ENCODE assay signal across 9 mouse cellular contexts in genomic region chr2:158204114-158204513, GRCm38 (mm10). TPM values are rescaled to one million over a fixed set of nuclear protein-coding genes. Genes with fewer than 3 reads are reported as not detected.
A peak's percentile ranks its signal among the peaks of the same experiment; 100 is the strongest.
DNase-seq lines count a peak whose midpoint lies in the region; TF ChIP-seq lines count a peak whose summit lies in the region.
"Had no signal": no experiment of that assay in that cellular context is flagged by ENCODE, and none has a peak within 500 bp of the region (broad histone marks: within the 10 kb centered on the region; RNA-seq: fewer than 3 reads in every experiment).

No protein-coding gene starts in this region.

- no peak for TF ChIP-seq POLR2A in bone marrow macrophage, adult 2 months (IDR thresholded peaks at IDR 0.05; ENCODE audit: borderline replicate concordance, low read depth, low read length)
- TF ChIP-seq POLR2A in embryonic fibroblast, embryonic 13.5 days (IDR thresholded peaks at IDR 0.05; ENCODE audit: low read depth, low read length): no peak

- H3K27ac ChIP-seq in ES-E14 (ENCODE audit: insufficient read depth, low read depth, low read length, poor library complexity, severe bottlenecking): no peak overlapping the region
- H3K27ac ChIP-seq in bone marrow macrophage, adult 2 months (ENCODE audit: insufficient read depth, low read depth, low read length): no peak overlapping the region
- no peak overlapping the region for H3K27ac ChIP-seq in embryonic fibroblast, embryonic 13.5 days (ENCODE audit: insufficient read depth, low read length)
- H3K27ac ChIP-seq: heart, embryonic 13.5 days had no signal

- in situ Hi-C loops in ES-E14 (cut with MboI; ENCODE audit: low sequenced_read_pairs in 2 of 2, unreplicated experiment in 2 of 2): loop anchor here in 1 of 2 experiments (10.0 kb wide), 2 partner anchors 141 to 599 kb away; no protein-coding TSS in a partner anchor

- H3K4me1 ChIP-seq in ES-E14 (ENCODE audit: control insufficient read depth in 2 of 2, insufficient read depth in 2 of 2, low read length in 2 of 2, poor library complexity in 1 of 2): peaks cover 0 to 4% of the 10 kb centered on the region in 2 experiments; a peak in 1 of 4 replicates
- H3K4me1 ChIP-seq in bone marrow macrophage, adult 2 months (ENCODE audit: control insufficient read depth, insufficient read depth, low read length): no peaks in the 10 kb centered on the region
- H3K4me1 ChIP-seq in embryonic fibroblast, embryonic 13.5 days (ENCODE audit: control insufficient read depth, insufficient read depth, low read length): no peaks in the 10 kb centered on the region

- H3K9ac ChIP-seq in ES-E14 (ENCODE audit: insufficient read depth, low read depth, low read length, poor library complexity, severe bottlenecking): no peak overlapping the region
- H3K9ac ChIP-seq: heart, embryonic 13.5 days had no signal

- H3K4me3 ChIP-seq in ES-E14 (ENCODE audit: insufficient read depth in 1 of 2, low read depth in 1 of 2, low read length in 2 of 2, poor library complexity in 1 of 2, severe bottlenecking in 1 of 2): no peak overlapping the region
- no peak overlapping the region for H3K4me3 ChIP-seq in bone marrow macrophage, adult 2 months (ENCODE audit: insufficient read depth, low read length)
- H3K4me3 ChIP-seq in embryonic fibroblast, embryonic 13.5 days (ENCODE audit: insufficient read depth, low read length): no peak overlapping the region
- H3K4me3 ChIP-seq: heart, embryonic 13.5 days had no signal

- intact Hi-C loops in heart, postnatal 36 days (cut with DNase I): loop anchor here (1.0 to 5.0 kb wide), 6 partner anchors 57 to 602 kb away; partner anchors contain the start of gene Tgm2

- peak; percentile 56 for DNase-seq in ES-E14 (ENCODE audit: low read depth, low spot score)
- peak; percentile 82 to 89 for DNase-seq in heart, postnatal 36 days
- peak; percentile 34 for DNase-seq in layer of hippocampus, adult 9-11 months
- peak; percentile 75 to 83 for DNase-seq in lung, postnatal 4 days
- DNase-seq in right cerebral cortex, postnatal 14 days: peak; percentile 88
- peak; percentile 86 for DNase-seq in urinary bladder, postnatal 14 days (ENCODE audit: low spot score)

- no peaks in the 10 kb centered on the region for H3K9me3 ChIP-seq in ES-E14 (ENCODE audit: control insufficient read depth, insufficient read depth, low read depth, low read length)
- H3K9me3 ChIP-seq: heart, embryonic 13.5 days had no signal

- H3K36me3 ChIP-seq in ES-E14 (ENCODE audit: control insufficient read depth, insufficient read depth, low read length, poor library complexity, severe bottlenecking): no peaks in the 10 kb centered on the region
- H3K36me3 ChIP-seq: heart, embryonic 13.5 days had no signal

- TF ChIP-seq CTCF in bone marrow macrophage, adult 2 months (IDR thresholded peaks at IDR 0.05; ENCODE audit: low read depth, low read length): peak; percentile 96
- peak; percentile 95 for TF ChIP-seq CTCF in embryonic fibroblast, embryonic 13.5 days (IDR thresholded peaks at IDR 0.05; ENCODE audit: borderline replicate concordance, insufficient read depth, low read length)

TF ChIP-seq in ES-E14, 5 proteins besides CTCF, POLR2A, EP300 and RAD21:
- no peak for TF ChIP-seq HCFC1 (IDR thresholded peaks at IDR 0.05; ENCODE audit: borderline replicate concordance, insufficient read depth, low read length)
- peak; percentile 82 for TF ChIP-seq ZC3H11A (IDR thresholded peaks at IDR 0.05; ENCODE audit: borderline replicate concordance, low read depth, low read length)
TF ChIP-seq in ES-E14: peak in this region for 1.

RNA-seq across cellular contexts. Expression of gene D630003M21Rik, which starts 24.9 kb away (rescaled TPM):
- total RNA-seq in ES-E14 (2012; rRNA removed): 0.63 and 0.89 TPM in 2 replicates
- not detected in 2 replicates for polyA plus RNA-seq in bone marrow macrophage, adult 2 months (2012; ENCODE audit: insufficient read depth, insufficient read length, missing spikeins)
- polyA plus RNA-seq in embryonic fibroblast, embryonic 13.5 days (2011; ENCODE audit: insufficient read length, low read depth, missing spikeins): 0.17 and 0.61 TPM in 2 replicates
- 1 to 10 TPM; 5.6 to 6.2 TPM for total RNA-seq in heart, postnatal 36 days (2021)

RNA-seq across cellular contexts. Expression of gene Bpi, which starts 53.8 kb away (rescaled TPM):
- total RNA-seq in ES-E14 (2012; rRNA removed): 0.16 and 0.31 TPM in 2 replicates
- not detected in 2 replicates for polyA plus RNA-seq in bone marrow macrophage, adult 2 months (2012; ENCODE audit: insufficient read depth, insufficient read length, missing spikeins)
- not detected in 2 replicates for polyA plus RNA-seq in embryonic fibroblast, embryonic 13.5 days (2011; ENCODE audit: insufficient read length, low read depth, missing spikeins)
- total RNA-seq in heart, postnatal 36 days (2021): not detected
- polyA plus RNA-seq: heart, embryonic 13.5 days had no signal

RNA-seq across cellular contexts. Expression of gene Tgm2, which starts 57.9 kb away (rescaled TPM):
- total RNA-seq in ES-E14 (2012; rRNA removed): 9.2 and 25.0 TPM in 2 replicates
- 13.2 and 14.6 TPM in 2 replicates for polyA plus RNA-seq in bone marrow macrophage, adult 2 months (2012; ENCODE audit: insufficient read depth, insufficient read length, missing spikeins)
- polyA plus RNA-seq in embryonic fibroblast, embryonic 13.5 days (2011; ENCODE audit: insufficient read length, low read depth, missing spikeins): 15.8 and 33.1 TPM in 2 replicates
- 100 to 1,000 TPM; 237 to 310 TPM for total RNA-seq in heart, postnatal 36 days (2021)

Comparison
In these comparisons a context has a peak if more than half of its experiments do, and no peak if none do; other contexts are left out.
1. DNase-seq: peak in every context shown above with its lines; median percentile 88 in right cerebral cortex, postnatal 14 days; 86 in urinary bladder, postnatal 14 days; 86 in heart, postnatal 36 days; 79 in lung, postnatal 4 days; 56 in ES-E14; 34 in layer of hippocampus, adult 9-11 months.